Mouse (Mus musculus) right cerebral cortex, adult 2 months (tissue): ENCODE data around the gene Ablim1.

Experiments
- DNase-seq, 2 experiments: peaks; one replicate each; pipeline ENCODE4 v3.0.0; 2021 to 2022; ENCODE audit warnings: low spot score in 2 of 2

Ablim1 gene

GRCm38 (mm10) chr19:57104171-57104748, 210.5 kb downstream of the Ablim1 start:
- DNase-seq, result no peak

- no peak for DNase-seq
These were observed 211.3 kb downstream of the Ablim1 start for GRCm38 (mm10) chr19:57103360-57103958.

DNA sequence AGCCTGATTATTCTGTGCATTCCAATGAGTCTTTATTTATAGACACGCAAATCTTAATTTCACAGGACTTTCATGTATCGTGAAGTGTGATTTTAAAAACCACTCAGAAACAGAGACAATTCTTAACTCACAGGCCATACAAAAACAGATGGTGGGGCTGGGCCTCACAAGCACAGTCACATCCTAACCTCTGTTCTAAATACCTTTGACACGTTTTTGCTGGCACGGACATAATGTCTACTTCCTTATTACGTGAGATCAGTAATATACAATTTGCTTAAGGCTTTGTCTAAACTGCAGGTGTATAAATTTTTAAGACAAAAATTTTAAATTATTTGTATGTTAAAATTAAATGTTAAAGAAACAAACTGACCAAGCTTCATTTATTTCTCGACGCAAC, 212.7 kb downstream of the Ablim1 start:
- DNase-seq, result no peak

GRCm38 (mm10) chr19:57100753-57101446, 213.8 kb downstream of the Ablim1 start:
- no peak for DNase-seq

- no peak for DNase-seq
These were observed 214.7 kb downstream of the Ablim1 start for GRCm38 (mm10) chr19:57099986-57100385.

DNA sequence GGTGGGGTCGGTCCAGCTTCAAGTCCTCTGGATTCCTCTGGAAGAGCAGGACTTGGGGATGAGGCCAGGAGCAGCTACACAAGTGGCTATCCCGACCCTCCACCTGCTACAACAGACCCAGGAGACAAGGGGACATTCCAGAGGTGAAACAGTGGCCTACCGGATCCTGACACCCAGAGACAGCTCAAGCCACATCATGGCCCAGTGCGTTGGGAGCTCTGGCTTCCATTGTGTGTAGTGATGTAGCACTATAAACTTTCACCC, 215.7 kb downstream of the Ablim1 start:
- no peak for DNase-seq

GRCm38 (mm10) chr19:57098241-57099093, 216.3 kb downstream of the Ablim1 start:
- DNase-seq, result peak; percentile 62 to 64

GRCm38 (mm10) chr19:57095340-57095739, 219.4 kb downstream of the Ablim1 start:
- DNase-seq, result no peak

- no peak for DNase-seq
These were observed 221.1 kb downstream of the Ablim1 start for GRCm38 (mm10) chr19:57093698-57094004.

DNA sequence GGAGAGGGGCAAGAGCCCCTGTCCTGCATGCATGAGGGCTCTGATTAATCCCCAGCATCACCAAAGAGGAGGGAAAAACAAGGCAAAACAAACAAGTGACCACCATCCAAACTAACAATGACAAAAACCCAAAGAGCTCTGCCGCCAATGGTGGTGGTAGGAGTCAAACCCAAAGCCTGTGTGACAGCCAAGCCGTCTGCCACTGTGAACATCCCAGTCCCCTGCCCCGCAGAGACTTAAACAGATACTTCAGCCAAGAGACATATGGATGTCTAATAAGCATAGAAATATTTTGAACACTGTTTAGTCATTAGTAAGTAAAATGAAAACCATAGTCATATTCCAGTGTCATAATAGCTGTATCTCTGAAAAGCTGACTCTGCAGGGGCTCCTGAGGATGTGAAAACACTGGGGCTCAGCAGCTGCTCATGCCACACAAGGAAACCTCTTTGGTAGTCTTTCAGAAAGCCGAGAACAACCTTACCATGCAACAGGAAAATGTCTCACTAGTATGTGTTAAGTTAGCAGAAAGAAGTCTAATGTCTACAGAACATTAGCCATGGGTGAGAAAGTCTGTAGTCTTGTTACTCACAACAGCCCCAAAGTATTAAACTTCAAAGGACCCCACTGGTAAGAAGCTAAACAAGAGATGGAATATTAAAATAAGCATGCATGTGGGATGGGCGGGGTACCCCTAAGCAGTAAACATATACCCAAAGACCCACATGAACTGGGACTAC, 221.6 kb downstream of the Ablim1 start:
- DNase-seq, result no peak

DNA sequence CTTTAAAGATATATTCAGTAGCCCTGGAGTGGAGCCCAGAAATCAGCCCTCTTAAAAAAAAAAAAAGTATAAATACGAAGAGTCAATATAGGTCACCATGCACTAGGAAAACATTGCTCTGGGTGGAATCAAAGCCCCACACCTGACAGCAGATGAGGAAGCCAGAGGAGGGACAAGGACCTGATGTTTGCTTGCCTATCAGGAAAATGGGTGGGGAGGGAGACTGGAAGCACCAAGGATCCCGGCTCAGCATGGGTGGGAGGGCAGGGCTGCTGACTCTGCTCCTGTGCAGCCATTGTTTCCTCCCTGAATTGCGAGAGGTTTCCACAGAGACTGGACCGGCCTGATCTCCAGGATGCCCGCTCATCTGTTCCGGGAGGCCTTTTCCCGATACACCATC, 223.4 kb downstream of the Ablim1 start:
- DNase-seq, result no peak

DNA sequence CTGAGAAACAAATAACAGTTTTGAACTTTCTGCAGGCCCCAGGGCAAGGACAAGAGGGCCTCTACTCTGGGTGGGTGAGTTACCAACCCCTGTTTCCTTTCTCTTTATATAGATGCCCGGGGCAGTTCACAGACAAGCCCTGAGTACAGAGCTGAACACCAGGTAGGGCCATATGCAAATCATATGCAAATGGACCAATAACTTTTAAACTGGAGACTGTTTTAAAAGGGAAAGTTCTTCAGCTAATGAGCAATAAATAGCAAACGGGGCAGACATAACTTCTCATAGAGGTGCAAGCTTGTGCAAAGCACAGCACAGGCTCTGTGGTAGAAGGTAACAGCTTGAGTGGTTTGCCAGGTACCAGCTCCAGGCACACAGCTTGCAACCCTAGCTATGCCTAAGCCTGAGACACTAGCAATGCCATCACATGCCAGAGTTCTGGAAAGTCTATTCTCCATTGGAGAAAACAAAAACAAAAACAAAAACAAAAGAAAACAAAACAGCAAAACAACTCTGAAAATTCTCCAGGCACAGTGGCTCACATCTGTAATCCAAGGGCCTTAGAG, 225.8 kb downstream of the Ablim1 start:
- no peak for DNase-seq

DNA sequence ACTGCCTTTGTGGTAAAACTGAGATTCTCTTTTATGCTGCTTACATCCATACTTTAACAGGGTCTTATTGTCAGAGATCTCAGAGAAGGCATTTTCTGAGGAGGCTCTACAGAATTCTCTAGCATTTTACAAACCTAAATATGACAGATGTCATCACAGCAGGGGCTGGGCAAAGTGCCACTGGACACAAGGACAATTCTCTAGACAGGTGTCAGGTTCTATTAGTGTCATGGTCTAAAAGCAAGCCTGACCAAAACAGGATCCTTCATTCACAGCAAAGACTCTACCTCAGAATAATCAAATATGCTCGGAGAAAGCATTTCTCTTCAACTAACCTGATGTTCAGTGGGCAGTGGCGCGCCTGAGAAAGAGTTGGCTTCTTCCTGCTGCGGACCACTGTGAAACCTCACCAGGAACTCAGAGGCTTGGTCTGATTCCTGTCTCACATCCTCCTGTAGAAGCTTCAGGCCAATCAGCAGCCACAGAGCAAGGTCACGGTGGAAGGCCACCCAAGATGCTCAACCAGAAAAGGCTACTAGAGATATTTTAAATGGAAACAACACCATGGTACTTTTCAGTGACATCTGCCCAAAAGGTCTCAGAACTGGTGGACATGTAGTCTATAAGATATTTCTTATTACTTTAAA, 230.1 kb downstream of the Ablim1 start:
- DNase-seq, result no peak

GRCm38 (mm10) chr19:57083887-57084286, 230.8 kb downstream of the Ablim1 start:
- no peak for DNase-seq

DNA sequence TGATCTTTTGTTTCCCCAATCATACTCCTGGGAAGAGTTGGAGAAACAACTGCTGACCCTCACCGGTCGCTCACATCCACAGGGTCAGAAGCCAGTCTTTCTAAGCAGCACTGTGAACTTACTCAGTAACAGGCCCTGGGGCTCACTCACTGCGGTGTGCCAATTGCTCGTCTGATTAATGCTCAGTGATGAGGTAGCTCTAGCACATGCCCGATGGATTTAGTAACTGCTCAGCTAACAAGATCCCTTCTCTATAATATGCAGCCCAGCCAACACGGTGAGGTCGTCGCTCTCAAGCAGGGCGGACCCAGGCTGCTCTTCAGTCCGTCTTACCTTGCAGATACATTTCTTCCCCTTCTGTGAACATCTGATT, 231.6 kb downstream of the Ablim1 start:
- no peak for DNase-seq

GRCm38 (mm10) chr19:57082454-57083182, 232.1 kb downstream of the Ablim1 start:
- DNase-seq, result no peak

DNA sequence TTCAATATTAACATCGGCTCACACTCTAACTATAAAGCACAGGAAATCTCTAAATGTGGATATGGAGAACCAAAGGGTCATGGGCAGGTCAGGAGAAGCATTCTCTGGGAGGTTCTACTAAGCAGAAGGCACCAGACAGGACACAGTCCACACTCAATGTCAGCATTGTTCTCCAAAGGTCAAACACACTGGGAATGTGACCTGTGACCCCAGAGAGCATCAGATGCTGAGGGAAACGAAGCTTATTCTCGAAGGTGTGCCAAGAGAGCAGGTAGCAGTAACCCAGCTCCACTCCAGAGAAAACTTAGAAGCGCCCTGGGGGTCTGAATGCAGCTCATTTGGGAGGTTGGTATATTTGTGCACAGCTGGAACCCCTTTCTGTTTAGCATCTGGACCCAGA, 233.2 kb downstream of the Ablim1 start:
- DNase-seq, result no peak

- no peak for DNase-seq
These were observed 235.1 kb downstream of the Ablim1 start for GRCm38 (mm10) chr19:57079606-57079981.

GRCm38 (mm10) chr19:57078867-57079605, 235.7 kb downstream of the Ablim1 start:
- no peak for DNase-seq
